Mouse (Mus musculus) olfactory bulb, adult 2 months (tissue): ENCODE measurements around the gene Amigo1.

ENCODE experiments used
- CTCF ChIP-seq: fragments of 200-500 bp; IDR thresholded peaks from 2 replicates; pipeline ENCODE4 v1.5.1; 2012; ENCODE audit warnings: low read depth, mild to moderate bottlenecking, low read length, moderate library complexity; ENCODE audit not compliant: insufficient read depth
- POLR2A ChIP-seq: fragments of 200-500 bp; IDR thresholded peaks from 2 replicates; pipeline ENCODE4 v1.6.1; 2012; ENCODE audit warnings: mild to moderate bottlenecking, low read depth, low read length, moderate library complexity; ENCODE audit not compliant: insufficient read depth

- TF ChIP-seq CTCF: no peak
- TF ChIP-seq POLR2A: no peak
Observed at GRCm38 (mm10) chr3:108195287-108195686, 9.2 kb downstream of the Amigo1 start.
